Mouse (Mus musculus) stomach, postnatal 0 days (tissue): ENCODE data around the gene Ift20. TPM values are rescaled to one million over a fixed set of nuclear protein-coding genes. Genes with fewer than 3 reads are reported as not detected.
"Not testable (repeated sequence)": the region's sequence is repeated elsewhere in the genome, so short reads cannot be mapped to it uniquely, and the experiment has no call there.

Experiments used
- ATAC-seq: fragments of 200-750 bp; cut with Nextera tagmentation; 2 replicates; pipeline ENCODE4 v1.8.0; 2017; ENCODE audit not compliant: low FRiP score, low TSS enrichment
- DNase-seq: peaks from one replicate; pipeline ENCODE4 v3.0.0-alpha.2; 2016; ENCODE audit warnings: low spot score
- H3K27ac ChIP-seq: fragments of 300-500 bp; sonication (generic); replicated peaks from 2 replicates; pipeline ENCODE4 v1.5.1; 2014; ENCODE audit warnings: mild to moderate bottlenecking, control low read depth
- H3K27me3 ChIP-seq: fragments of 300-500 bp; sonication (generic); 2 replicates; pipeline ENCODE4 v1.6.1; 2014; ENCODE audit warnings: low read length; ENCODE audit not compliant: control insufficient read depth, insufficient read depth
- H3K36me3 ChIP-seq: fragments of 300-500 bp; sonication (generic); 2 replicates; pipeline ENCODE4 v1.6.1; 2014; ENCODE audit warnings: low read length, mixed read lengths; ENCODE audit not compliant: control insufficient read depth, insufficient read depth
- H3K4me1 ChIP-seq: fragments of 300-500 bp; sonication (generic); replicated peaks from 2 replicates; pipeline ENCODE4 v1.6.1; 2014; ENCODE audit warnings: antibody characterized with exemption; ENCODE audit not compliant: control insufficient read depth, insufficient read depth
- H3K4me2 ChIP-seq: fragments of 300-500 bp; sonication (generic); replicated peaks from 2 replicates; pipeline ENCODE4 v1.6.1; 2014; ENCODE audit warnings: low read depth, mild to moderate bottlenecking, control low read depth, moderate library complexity
- H3K4me3 ChIP-seq: fragments of 300-500 bp; sonication (generic); 2 replicates; pipeline ENCODE4 v1.5.1; 2014; ENCODE audit warnings: low read depth, low read length, control low read depth
- H3K9ac ChIP-seq: fragments of 300-500 bp; sonication (generic); 2 replicates; pipeline ENCODE4 v1.6.1; 2014; ENCODE audit warnings: mild to moderate bottlenecking, low read length, control low read depth, mixed read lengths
- H3K9me3 ChIP-seq: fragments of 300-500 bp; sonication (generic); 2 replicates; pipeline ENCODE4 v1.6.1; 2016; ENCODE audit warnings: low read length; ENCODE audit not compliant: control insufficient read depth
- CTCF ChIP-seq: IDR thresholded peaks from 2 replicates; pipeline ENCODE4 v1.5.1; 2016; ENCODE audit warnings: antibody characterized with exemption, low read depth, mild to moderate bottlenecking, moderate library complexity
- EP300 ChIP-seq: optimal IDR thresholded peaks from 2 replicates; pipeline ENCODE3; 2016; ENCODE audit warnings: antibody characterized with exemption
- WGBS: fragments of 180-500 bp; shearing (Covaris S2); extraction: QIAGEN DNeasy Blood & Tissue Kit; methylation state at CpG from one replicate; pipeline ENCODE4 v1.1.7; 2014; 5-methylcytosine and 5-hydroxymethylcytosine counted together
- polyA plus RNA-seq: library from polyadenylated mRNA; unstranded; fragments of >200 nt; fragmentation: Nextera tagmentation; extraction: Ambion mirVana; gene quantifications from 2 replicates; pipeline ENCODE4 v1.2.1, GENCODE M21; 2015

Gene Ift20
- polyA plus RNA-seq, 1 experiment from 2014 or later = 168 TPM

GRCm38 (mm10) chr11:78528714-78529113 lies 7.4 kb upstream of the Ift20 start:
- 95% methylated on average over 9 of the region's 9 CpGs for WGBS
- no peak overlapping the region for H3K4me2 ChIP-seq
- no peaks in the 10 kb centered on the region for H3K4me1 ChIP-seq
- H3K4me3 ChIP-seq = no peak overlapping the region
- H3K27me3 ChIP-seq = no peaks in the 10 kb centered on the region
- no peak for TF ChIP-seq EP300
- no peak for TF ChIP-seq CTCF
- peaks cover 30% of the 10 kb centered on the region for H3K36me3 ChIP-seq
- no peak overlapping the region for H3K9ac ChIP-seq
- no peak overlapping the region for H3K27ac ChIP-seq
- ATAC-seq (no peak), DNase-seq (no peak)
- H3K9me3 ChIP-seq = no peaks in the 10 kb centered on the region

DNA sequence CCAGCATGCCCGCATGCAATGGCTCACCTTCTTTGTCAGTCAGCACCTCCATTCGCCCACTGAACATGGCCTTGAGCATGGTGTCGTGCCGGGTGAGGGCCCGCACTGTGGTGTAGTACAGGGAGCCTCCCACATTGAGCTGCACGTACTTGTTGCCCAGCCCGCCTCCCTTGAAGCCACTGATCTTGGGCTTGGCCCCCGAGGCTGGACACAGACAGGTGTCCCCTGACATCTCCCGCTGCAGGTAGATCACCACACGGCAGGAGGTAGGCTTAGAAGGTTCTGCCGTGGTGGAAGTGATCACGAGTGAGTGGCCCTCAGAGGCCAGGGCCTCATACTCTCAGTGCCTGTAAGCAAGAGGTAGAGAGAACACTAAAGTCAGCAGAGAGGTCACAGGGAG lies 6.2 kb upstream of the Ift20 start:
- no peak overlapping the region for H3K9ac ChIP-seq
- H3K27ac ChIP-seq = no peak overlapping the region
- H3K4me3 ChIP-seq = no peak overlapping the region
- H3K9me3 ChIP-seq = no peaks in the 10 kb centered on the region
- TF ChIP-seq EP300 (no peak), CTCF (no peak)
- no peak for DNase-seq
- no peak for ATAC-seq
- H3K4me1 ChIP-seq = no peaks in the 10 kb centered on the region
- WGBS = 90% methylated on average over 12 of the region's 12 CpGs
- H3K27me3 ChIP-seq = no peaks in the 10 kb centered on the region
- H3K4me2 ChIP-seq = no peak overlapping the region
- H3K36me3 ChIP-seq = peaks cover 26% of the 10 kb centered on the region

- Histone ChIP-seq H3K27ac (no peak overlapping the region), H3K9me3 (no peaks in the 10 kb centered on the region), H3K27me3 (no peaks in the 10 kb centered on the region), H3K4me3 (no peak overlapping the region), H3K9ac (no peak overlapping the region), H3K36me3 (peaks cover 23% of the 10 kb centered on the region), H3K4me2 (no peak overlapping the region), H3K4me1 (no peaks in the 10 kb centered on the region)
- no peak for ATAC-seq
- 49% methylated on average over 6 of the region's 6 CpGs for WGBS
- TF ChIP-seq EP300 (no peak), CTCF (no peak)
- no peak for DNase-seq
Observed at GRCm38 (mm10) chr11:78531046-78531445, 5.1 kb upstream of the Ift20 start.

DNA sequence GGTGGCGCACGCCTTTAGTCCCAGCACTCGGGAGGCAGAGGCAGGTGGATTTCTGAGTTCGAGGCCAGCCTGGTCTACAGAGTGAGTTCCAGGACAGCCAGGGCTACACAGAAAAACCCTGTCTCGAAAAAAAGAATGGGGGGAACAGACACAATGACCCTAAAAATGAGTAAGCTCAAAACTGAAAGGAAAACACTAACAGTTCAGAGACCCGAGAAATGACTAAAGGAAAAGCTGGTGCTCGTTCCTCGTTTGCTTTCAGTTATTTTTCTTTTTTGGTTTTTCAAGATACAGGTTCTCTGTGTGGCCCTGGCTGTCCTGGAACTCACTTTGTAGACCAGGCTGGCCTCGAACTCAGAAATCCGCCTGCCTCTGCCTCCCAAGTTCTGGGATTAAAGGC lies 4.6 kb upstream of the Ift20 start:
- not testable (repeated sequence) for DNase-seq, H3K9me3 ChIP-seq, H3K27me3 ChIP-seq, H3K4me2 ChIP-seq, H3K4me1 ChIP-seq, H3K27ac ChIP-seq, ATAC-seq, H3K9ac ChIP-seq, H3K4me3 ChIP-seq
- peaks cover 20% of the 10 kb centered on the region for H3K36me3 ChIP-seq
- WGBS = 92% methylated on average over 10 of the region's 10 CpGs

GRCm38 (mm10) chr11:78534516-78534915 lies 1.6 kb upstream of the Ift20 start:
- H3K27ac ChIP-seq = no peak overlapping the region
- H3K9me3 ChIP-seq = no peaks in the 10 kb centered on the region
- WGBS = 78% methylated on average over 4 of the region's 4 CpGs
- H3K4me1 ChIP-seq = no peaks in the 10 kb centered on the region
- TF ChIP-seq CTCF (peak; percentile 37), EP300 (no peak)
- no peak for DNase-seq
- H3K9ac ChIP-seq = 0 out of 2 replicates have a peak overlapping the region, but pooled peaks have one; percentile 35
- ATAC-seq = no peak
- H3K4me2 ChIP-seq = peak overlapping the region; percentile 47
- no peaks in the 10 kb centered on the region for H3K27me3 ChIP-seq
- peaks cover 7% of the 10 kb centered on the region; the same call in 1 of the 2 replicates for H3K36me3 ChIP-seq
- H3K4me3 ChIP-seq = peak overlapping the region; percentile 74; the same call in 1 of the 2 replicates

DNA sequence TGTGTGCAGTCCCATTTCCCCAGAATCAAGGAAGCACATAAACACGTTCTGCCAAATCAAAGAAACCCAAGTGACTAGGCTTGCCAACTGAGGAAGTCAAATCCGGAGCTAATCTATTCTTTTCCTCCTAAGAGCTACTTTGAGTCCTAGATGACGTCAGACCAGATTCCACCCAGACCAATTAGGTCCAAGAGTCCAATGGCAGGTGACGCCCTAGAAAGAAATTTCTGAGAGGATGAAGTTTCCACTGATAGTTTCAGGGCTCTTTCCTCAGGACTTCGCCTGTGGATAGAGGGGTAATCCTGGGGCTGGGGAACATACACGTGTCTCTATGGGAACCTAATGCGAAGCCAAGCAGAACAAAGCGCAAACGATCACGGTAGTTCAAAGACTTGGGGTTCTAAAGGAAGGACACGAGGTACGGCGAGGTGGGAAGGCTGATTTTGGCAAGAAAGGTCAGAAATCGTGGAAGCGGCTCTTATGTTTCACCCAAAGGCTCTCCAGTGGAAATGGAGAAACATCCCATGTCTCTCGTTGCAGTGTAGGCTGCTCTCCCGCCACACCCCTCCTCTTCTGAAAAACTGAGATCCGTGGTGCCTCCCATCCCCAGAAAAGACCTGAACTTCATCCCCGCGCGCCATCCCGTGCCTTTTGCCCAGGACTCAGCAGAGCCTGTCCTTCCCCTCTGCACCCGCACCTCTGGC lies 633 bp upstream of the Ift20 start:
- under 1% methylated on average over 23 of the region's 23 CpGs for WGBS
- TF ChIP-seq EP300 = no peak
- no peak for TF ChIP-seq CTCF
- ATAC-seq (peak; percentile 22), DNase-seq (peak; percentile 64)
- Histone ChIP-seq H3K4me2 (peak overlapping the region; percentile 47), H3K36me3 (peaks cover 7% of the 10 kb centered on the region), H3K9ac (peak overlapping the region; percentile 63), H3K27ac (peak overlapping the region; percentile 93), H3K4me3 (peak overlapping the region; percentile 74), H3K27me3 (no peaks in the 10 kb centered on the region), H3K9me3 (no peaks in the 10 kb centered on the region), H3K4me1 (no peaks in the 10 kb centered on the region)
